Mouse (Mus musculus) retina, postnatal 7 days (tissue): ENCODE data around the gene Tent5b.

ENCODE experiments used
- DNase-seq: peaks from one replicate; pipeline ENCODE4 v3.0.0-alpha.2; 2012; ENCODE audit warnings: low read depth, low spot score

Tent5b gene

DNA sequence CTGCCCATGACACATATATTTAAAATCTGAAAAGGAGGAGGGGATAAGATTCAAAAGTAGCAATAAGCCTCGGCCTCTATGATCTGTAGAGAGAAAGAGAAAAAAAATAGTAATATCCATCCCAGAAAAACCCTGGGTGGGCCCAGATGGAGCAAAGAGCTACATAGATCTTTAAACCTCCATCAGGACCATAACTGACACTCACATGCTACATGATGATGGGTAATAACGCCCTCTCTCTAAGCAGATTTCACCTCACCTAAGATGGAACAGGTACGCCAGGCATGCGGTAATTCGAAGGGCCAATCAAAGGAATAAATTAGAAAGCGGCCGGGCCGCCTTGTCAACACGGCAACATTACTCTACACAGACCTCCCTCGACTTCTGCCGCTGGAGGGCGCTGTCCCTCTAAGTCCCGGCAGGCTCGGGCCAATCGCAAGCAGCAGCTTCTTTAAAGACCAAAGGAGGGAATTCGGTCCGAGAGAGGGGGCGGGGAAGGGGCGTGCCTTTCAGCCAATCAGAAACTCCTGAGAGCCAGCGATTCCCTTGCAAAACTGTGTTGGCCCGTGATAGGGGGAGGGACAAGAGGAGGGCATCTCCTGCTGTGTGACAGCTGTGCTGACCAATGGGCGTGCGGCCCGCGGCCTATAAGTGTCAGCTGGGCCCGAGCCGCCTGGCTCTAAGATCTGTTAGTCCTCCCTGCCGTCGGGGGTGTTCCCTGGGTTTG is at the start of gene Tent5b:
Gene Tent5b (plus strand): TSS at position 675 of the 727 bp plus-strand sequence.
- DNase-seq, result peak; percentile 82

DNA sequence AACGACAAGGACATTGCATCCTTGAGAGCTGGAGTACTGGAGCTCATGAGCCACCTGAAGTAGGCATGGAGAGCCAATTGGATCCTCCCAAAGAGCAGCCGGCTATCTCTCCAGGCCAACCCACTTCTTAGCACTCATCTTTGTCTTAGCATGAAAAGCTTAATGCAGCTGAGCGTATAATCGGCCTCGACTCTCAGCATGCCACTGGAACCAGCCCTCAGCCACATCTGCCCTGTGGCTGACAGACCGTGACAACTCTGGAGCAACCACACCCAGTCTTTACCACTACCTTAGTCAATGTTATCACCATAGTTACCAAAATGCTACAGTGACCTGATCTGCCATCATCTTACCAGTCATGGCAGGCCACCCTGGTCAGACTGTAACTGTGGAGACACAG is 48.4 kb upstream of the Tent5b start:
- DNase-seq, result peak; percentile 43

DNA sequence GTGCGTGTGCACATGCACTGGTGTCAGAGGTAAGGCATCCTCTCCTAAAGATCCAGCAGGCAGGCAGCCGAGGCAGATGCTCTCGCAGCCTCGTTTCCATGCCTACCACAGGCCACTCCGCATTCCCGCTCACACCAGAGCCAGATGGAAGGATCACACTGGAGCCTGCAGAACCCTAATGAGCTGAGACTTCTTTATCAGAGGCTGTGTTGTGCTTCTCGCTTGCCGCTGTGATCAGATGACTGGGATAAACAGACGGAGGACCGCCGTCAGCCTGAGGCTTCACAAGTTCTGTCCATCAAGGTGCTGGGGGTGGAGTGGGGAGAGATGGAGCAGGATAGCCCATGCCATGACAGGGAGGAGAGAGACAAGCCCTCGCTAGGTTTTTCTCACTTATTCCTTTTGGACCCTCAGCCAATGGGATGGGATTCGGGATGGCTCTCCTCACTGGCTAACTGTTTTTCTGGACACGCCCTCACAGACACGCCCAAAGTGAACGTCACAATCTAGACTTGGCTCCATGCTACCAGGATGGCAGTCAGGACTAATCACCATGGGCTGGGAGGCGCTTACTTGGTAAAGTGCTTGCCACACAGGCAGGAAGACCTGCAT is 47.3 kb upstream of the Tent5b start:
- DNase-seq, result peak; percentile 52

- no peak for DNase-seq
Observed at GRCm38 (mm10) chr4:133435921-133436320, 44.0 kb upstream of the Tent5b start.

GRCm38 (mm10) chr4:133439460-133440376 is 40.2 kb upstream of the Tent5b start:
- DNase-seq, result peak; percentile 84

GRCm38 (mm10) chr4:133440377-133440795 is 39.5 kb upstream of the Tent5b start:
- peak; percentile 43 for DNase-seq

- DNase-seq, result no peak
Observed at GRCm38 (mm10) chr4:133442194-133442593, 37.7 kb upstream of the Tent5b start.

DNA sequence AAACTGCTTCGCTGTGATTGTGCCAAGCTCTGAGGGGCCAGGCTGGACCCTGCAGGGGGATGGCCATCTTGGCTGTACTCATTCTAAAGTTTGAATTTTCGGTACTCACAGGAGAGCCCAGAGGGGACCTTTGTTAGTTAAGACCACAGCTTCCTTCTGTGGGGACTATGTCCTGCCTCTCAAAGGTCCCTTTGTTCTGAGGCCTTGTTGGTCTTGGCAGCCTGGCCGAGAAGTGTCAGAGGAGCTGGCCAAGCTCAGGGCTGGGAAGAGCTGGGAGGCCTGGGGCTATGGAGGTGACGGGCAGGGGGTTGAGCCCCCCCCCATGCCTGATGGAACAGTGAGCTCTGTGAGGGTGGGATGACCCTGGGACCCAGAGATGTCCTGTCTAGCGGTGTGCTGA is 36.8 kb upstream of the Tent5b start:
- no peak for DNase-seq

DNA sequence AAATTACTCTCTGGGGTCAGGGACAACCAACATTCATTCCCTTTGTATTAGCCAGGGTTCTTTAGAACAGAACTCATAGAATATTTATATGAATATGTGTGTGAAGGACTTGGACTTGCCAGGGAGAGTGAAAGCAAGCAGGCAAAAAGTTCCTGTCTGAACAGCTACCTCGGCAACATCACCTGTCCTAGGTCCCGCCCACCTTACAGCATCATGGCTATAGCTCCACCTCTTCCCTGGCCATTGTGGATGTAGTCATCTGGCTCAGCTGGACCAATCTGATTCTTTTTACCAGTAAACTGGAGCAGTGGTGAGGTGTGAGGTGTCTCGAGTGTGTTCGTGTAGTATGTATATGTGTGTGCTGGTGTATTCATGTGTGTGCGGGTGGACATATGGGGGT is 34.2 kb upstream of the Tent5b start:
- no peak for DNase-seq

DNA sequence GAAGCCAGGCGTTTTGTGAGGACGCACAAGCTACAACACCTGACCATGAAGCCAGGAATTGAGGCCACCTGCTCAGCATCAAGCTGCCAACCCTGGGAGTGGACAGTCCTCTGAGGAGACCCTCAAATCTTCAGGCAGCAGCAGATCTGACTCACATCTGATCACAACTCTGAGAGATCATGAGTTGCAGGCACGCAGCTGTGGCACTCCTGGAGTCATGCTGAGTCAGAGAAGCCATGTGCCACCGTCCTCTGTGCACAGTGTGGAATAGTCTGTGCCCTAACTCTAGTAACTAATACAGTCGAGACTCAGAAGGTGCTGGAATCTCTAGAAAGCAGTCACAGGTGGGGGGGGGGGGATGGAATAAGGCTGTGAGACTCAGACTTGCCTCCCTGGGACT is 32.6 kb upstream of the Tent5b start:
- no peak for DNase-seq

DNA sequence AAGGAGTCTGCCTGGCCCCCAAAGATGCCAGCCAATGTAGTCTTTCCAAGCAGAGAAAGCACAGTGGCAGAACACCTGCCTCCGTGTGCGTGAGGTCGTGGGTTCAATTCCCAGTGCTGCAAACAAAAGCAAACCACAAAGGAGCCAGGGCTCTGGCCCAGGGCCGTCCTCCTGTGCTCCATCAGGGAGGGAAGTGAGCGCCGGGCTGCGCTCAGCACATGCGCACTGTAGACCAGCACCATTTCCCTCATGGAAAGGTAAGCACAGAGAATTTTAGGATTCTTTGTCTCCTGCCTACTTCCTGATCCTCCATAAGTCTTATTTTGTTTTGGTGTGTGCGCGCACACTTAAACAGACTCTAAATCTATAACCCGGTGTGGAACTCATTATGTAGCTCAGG is 32.0 kb upstream of the Tent5b start:
- no peak for DNase-seq

DNA sequence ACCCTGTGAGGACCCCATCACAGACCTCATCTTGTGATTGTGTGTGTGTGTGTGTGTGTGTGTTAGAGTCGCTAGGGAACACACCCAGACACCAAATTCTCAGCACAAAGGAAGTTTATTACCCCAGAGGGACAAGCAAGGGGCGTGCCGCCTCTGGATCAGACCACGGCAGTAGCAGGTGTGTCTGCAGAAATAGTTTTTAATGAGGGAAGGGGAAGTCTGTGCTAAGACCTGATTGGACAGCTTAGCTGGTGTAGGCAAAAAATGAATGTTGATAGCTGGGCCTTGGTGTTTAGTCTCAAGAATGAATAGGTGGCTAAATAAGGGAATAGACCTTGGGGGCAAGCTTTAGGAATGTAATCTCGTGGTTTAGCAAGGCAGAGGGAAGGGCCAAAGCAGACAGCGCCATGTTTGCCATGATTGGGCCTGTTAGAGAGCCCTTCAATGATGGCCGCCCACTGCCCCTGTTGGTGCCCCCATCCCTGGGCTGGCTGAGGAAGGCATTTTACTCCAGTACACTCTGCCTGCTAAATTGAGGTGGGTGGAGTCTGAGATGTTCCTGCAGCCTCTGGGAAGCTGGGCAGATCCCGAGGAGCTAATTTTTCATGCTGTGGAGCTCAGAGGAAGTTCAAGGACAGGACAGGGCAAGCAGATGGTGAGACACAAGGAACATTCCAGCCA is 31.1 kb upstream of the Tent5b start:
- DNase-seq, result no peak

DNA sequence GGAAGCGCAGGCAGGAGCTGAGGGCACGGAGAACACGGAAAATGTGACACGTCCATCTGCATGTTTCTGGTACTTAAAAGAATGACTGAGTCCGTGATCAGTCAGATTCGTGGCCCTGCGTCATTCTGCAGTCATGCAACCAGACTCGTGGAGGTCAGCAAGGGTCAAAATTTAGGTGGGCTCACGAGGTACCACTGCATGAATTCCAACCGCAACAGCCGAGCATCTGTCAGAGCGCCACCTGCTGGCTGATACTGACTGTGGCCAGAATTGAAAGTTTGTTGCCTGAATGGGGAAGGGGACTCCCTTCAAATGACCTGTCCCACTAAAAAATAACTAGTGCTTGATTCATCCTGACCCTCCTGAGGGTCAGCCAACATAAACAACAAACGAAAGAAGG is 30.2 kb upstream of the Tent5b start:
- DNase-seq, result peak; percentile 53

DNA sequence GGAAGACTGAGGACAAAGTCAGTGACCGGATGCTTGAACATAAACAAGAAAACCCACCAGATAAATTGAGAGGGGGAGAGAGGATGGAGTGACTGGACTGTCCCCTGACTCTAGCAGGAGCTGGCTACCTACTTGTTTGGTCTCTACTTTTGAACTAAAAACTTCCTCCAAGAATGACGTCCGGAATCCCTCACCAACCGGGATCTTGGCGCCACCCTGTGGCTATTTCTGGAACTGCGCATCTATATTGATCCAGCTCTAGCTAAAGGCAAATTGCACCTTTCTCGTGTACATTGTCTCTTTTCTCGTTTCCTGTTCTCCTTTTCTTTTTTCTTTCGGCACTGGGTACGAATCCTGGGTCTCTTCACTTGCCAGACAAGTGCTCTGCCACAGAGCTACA is 28.4 kb upstream of the Tent5b start:
- peak; percentile 74 for DNase-seq

DNA sequence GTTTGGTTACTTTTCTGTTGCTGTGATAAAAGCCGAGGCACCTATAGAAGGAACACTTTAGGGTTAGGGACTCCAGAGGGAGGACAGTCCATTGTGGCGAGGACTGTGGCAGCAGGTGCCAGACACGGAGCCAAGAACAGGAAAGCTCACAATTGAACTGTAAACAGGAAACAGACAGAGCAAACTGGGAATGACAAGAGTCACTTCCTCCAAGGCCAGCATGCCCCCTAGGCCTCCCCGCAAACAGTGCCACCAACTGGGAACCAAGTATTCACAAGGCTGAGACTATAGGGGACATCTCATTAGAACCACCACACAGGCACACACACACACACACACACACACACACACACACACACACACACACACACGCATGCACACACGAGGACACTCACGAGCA is 27.5 kb upstream of the Tent5b start:
- DNase-seq, result no peak

- DNase-seq, result no peak
Observed at GRCm38 (mm10) chr4:133458044-133458443, 21.9 kb upstream of the Tent5b start.

GRCm38 (mm10) chr4:133460006-133460405 is 19.9 kb upstream of the Tent5b start:
- no peak for DNase-seq

DNA sequence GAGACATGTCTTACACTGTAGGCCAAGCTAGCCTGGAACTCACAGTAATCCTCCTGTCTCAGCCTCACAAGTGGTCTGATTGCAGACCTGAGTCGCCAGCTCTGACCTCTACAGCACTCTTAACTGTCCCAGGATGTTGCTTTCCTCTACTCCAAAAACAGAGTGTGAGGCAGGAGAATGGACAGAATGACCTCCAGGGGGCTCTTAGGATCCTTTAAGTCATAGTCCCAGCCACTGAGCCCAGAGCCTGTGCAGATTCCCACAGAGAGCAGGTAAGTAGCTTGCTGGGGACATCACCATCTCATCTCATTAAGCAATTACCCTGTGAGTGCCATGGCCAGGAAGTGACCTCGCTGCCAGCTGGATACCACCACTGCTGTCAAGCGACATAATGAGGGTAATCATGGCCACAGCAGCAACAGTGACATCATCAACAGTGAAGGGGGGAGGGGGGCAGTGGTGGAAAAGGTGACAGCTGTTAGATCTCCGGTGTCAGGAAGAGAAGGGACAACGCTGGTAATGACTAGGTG is 19.1 kb upstream of the Tent5b start:
- no peak for DNase-seq

DNA sequence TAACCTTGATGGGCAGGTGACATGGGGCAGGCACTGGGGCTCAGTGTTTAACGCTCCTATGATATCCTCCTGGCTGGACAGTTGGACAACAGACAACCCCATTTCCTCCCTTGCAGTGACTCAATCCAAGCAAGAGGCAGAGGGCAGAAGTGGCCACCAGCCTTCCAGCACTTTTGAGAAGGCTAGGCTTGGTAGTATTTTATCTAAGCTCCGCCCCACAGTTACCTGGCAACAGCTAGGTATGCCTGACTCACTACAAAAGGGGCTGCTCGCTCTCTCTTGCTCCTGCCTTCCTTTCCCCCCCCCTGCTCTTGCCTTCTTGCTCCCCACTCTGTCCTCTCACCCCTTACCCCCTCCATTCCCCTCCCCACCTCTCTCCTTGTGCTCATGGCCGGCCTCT is 18.6 kb upstream of the Tent5b start:
- DNase-seq, result no peak

DNA sequence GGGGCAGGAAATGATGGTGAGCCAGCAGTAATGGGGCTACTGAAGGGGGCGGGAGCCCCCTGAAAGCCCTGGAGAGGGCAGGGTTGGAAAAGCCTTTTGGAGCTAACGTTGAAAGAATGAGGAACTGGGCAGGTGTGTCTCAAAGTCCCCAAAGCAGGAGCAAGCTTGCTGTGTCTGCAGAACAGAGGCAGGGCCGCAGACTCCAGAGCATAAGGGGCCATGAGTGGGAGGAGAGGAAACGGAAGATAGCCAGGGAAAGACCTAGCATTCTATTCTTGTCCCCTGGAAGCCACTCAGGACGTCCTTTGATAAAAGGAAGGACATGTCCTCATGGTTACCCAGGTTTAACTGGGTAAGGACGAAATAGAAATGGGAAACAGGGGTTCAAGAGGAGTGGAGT is 16.7 kb upstream of the Tent5b start:
- DNase-seq, result no peak

- DNase-seq, result peak; percentile 66
Observed at GRCm38 (mm10) chr4:133468080-133468479, 11.9 kb upstream of the Tent5b start.

GRCm38 (mm10) chr4:133469122-133469521 is 10.8 kb upstream of the Tent5b start:
- no peak for DNase-seq
